Mouse (Mus musculus) adrenal gland, postnatal 10 days (tissue): ENCODE data around the gene Ifitm3. TPM values are rescaled to one million over a fixed set of nuclear protein-coding genes. Genes with fewer than 3 reads are reported as not detected.
"Not testable (repeated sequence)": the region's sequence is repeated elsewhere in the genome, so short reads cannot be mapped to it uniquely, and the experiment has no call there.

Source experiments
- DNase-seq: peaks from one replicate; pipeline ENCODE4 v3.0.0; 2021; ENCODE audit warnings: mixed read lengths
- total RNA-seq, 2 experiments: library from RNA; stranded (reverse); gene quantifications; 2 replicates each; pipeline ENCODE4 v1.2.3; 2021

Ifitm3 gene
- total RNA-seq, 2 experiments from 2014 or later, result 131 to 136 TPM

DNA sequence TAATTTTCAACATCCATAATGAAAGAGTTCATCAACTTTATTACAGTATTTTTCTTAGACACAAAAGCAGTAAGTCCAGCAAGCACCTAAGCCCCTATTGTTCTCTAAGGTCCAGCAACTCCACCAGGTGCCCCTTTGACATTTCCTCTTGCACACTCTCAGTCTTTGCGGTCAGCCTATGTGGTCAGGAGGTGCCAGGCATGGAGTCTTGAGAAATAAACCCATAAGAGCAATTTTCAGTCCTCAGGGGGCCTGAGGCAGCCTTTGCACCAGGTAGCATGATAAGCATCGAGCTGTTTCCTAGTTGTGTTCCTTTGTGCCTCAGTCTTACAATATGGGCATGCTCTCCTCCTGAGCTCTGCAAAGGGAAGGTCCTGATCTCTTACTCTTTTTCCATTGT lies 26.1 kb upstream of the Ifitm3 start:
- DNase-seq, result not testable (repeated sequence)

- no peak for DNase-seq
Measured at GRCm38 (mm10) chr7:141032458-141033167, 22.0 kb upstream of the Ifitm3 start.

DNA sequence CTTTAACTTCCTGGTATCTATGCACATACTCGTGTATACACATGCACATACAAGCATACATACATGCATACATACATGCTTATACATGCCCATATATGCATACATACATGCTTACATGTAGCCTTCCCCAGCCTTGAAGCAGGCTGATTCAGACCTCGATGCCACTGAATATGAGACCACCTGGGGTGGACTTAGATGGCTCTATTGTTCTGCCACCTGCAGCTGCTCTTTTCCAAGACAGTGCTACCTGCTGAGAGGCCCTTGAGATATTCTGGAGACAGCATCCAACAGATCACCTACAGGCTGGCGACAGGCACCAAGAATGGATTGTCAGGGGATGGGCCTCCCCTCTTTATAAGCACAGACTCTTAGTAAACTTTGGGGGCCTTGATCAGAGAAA lies 19.8 kb upstream of the Ifitm3 start:
- DNase-seq, result no peak

DNA sequence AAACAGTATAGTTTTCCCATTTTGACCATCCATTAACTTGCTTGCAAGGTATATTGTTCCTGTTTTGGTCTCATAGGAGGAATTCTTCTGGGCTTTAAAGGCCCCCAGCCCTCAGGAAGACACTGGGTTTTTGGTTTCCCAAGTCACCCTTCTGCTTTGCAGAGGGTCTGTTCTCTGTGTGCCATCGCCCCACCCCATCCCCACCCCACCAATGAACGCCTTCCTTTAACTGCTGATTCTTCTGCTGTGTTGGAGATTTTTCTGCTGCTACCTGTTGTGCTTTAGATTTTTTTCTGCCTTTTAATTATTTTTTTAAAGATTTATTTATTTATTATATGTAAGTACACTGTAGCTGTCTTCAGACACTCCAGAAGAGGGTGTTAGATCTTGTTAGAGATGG lies 18.3 kb upstream of the Ifitm3 start, which contains the start of gene Gm17387:
Gm17387 (plus strand) TSS at position 301 of the 400 bp plus-strand sequence.
- DNase-seq, result no peak

DNA sequence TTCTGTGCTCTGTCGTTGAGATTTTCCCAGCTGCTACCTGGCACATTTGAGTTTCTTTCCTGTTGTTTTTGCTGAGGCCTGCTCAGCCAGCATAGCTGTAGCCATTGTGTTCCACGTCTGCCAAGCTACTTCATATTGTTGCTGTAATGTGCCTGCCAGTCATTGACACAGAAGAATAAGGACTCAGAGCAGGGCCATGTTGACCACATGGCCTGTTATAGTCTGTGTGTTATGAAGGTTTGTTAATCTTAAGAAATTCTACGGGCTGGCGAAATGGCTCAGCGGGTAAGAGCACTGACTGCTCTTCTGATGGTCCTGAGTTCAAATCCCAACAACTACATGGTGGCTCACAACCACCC lies 16.1 kb upstream of the Ifitm3 start:
- no peak for DNase-seq

- DNase-seq, result no peak
Measured at GRCm38 (mm10) chr7:141026097-141026739, 15.6 kb upstream of the Ifitm3 start.

- DNase-seq, result no peak
Measured at GRCm38 (mm10) chr7:141024865-141025838, 14.6 kb upstream of the Ifitm3 start.

DNA sequence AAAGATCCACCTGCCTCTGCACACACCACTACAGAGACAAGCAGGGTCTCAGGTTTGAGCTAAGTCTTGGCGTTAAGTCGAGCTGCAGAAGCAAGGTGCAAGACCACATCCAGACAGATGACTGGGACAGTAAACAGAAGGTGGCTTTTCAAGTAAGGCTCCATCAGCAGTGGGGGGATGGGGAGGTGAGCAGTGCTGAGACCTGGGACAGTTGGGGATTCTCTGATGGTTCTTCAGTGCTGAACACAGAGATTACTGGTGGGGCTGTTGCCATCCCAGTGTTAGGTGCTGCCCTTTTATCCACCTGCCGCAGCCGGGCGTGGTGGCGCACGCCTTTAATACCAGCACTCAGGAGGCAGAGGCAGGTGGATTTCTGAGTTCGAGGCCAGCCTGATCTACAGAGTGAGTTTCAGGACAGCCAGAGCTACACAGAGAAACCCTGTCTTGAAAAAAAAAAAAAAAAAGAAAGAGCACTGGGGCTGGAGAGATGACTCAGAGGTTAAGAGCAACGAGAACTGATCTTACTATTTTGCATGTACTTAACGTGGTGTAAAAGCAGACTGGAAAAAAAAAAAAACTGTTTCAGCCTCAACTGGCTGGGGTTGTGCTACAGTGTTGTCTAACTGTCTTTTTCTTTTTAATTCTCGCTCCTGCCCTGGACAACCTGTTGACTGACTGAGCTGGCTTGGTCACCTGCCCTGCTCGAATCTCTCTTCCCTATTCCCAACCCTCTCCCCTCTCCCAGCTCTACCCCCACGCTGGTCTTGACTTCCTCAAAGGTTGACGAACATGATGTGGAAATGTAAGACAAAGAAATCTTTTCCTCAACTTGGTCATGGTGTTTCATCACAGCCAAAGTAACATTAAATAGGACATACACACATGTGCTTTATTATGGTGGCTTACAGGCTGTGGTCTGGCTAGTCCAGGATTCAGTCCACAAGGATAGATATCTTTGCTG lies 11.2 kb upstream of the Ifitm3 start:
- DNase-seq, result no peak

- DNase-seq, result no peak
Measured at GRCm38 (mm10) chr7:141019028-141019427, 8.5 kb upstream of the Ifitm3 start.

DNA sequence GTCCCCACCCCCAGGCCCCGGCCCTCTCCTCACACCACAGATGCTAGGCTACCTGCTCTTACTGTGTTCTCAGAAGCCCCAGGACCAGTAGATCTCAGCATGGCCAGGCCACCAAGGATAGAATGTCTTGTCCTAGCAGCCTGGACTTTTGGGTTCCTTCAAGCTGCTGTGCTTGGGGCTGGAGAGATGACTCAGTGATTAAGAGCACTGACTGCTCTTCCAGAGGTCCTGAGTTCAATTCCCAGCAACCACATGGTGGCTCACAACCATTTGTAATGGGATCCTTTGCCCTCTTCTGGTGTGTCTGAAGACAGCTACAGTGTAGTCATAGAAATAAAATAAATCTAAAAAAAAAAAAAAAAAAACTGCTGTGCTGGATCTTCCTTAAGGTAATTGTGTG lies 7.3 kb upstream of the Ifitm3 start, which contains the start of gene Ifitm6:
Ifitm6 (minus strand) TSS at position 101 of the 400 bp plus-strand sequence.
- not testable (repeated sequence) for DNase-seq

DNA sequence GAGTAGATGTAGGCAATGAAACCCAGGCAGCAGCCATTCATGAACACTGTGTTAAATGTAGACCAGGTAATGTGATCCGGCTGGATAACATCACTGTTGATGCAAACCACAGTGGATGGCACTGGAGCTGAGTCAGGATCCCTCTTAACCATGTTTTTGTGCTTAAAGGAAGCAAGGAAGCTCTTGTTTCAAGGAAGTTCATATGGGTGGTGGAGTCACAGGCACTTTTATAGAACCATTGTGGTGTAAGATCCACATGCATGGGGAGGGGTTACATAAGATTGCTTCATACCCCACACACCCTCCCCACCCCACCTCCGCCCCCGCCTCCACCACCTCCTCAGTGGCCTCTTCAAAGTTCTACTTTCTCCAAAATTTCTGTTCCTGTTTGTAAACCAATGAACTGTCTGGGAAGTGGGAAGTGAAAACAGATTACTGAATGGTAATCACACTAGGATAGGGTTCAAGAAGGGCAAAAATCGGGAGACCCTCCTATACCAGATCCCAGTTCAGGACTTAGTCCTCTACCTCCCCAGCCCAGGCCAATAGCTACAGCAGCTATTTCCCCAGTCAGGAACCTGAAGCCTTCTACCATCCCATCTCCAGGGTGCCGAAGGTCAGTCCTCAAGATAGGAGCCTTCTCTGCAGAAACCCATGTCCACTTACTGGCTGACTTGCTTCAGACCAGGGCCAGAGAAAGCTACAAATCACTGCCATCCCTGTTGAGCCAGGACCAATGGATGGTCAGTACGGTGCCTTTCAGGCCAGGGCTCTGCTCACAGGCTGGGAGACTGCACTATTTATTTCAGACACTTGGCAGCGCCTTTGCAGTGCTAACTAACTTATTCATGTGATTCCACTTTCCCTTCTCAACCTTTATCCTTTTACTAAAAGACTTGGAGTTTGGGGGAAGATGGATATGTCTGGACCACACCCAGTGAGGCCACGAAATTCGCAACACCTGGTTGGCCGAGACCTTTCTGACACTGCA lies 6.4 kb upstream of the Ifitm3 start:
- DNase-seq, result no peak

DNA sequence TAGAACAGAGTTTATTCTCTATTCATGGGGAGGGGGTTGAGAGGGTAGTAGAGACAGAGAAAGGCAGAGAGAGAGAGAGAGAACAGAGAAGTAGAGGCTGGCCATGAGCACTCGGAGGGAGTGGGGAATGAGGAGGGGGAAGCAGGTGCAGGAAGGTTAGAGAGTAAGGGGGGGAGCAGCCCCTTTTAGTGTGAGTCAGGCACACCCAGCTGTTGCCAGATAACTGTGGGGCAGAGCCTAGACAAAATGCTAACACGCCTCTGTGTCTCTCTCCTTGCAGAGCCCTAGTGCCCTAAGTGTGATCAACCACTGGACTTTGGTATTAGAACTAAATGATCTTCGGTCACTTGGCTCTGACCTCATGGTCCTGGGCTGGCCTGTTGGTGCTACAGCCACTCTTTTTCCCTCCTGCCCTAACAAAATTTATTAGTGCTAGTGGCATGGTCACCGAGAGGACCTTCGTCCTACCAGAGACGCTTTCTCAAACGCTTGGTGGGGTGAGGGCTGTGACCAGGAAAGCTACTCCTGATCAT lies 734 bp upstream of the Ifitm3 start:
- no peak for DNase-seq

DNA sequence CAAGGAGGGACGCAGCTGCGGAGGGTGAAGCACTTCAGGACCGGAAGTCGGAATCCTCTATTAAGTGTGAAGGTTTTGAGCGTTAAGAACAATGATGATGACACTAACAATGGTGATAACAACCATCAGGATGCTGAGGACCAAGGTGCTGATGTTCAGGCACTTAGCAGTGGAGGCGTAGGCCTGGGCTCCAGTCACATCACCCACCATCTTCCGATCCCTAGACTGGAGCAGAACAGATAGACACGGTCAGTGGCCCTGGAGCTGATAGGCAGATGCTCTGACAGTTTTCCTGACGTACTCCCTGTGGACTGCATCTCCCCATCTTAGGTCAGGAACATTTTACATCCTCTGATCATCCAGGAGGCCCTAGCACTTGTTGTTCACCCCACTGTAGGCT lies 905 bp downstream of the Ifitm3 start:
- DNase-seq, result no peak

DNA sequence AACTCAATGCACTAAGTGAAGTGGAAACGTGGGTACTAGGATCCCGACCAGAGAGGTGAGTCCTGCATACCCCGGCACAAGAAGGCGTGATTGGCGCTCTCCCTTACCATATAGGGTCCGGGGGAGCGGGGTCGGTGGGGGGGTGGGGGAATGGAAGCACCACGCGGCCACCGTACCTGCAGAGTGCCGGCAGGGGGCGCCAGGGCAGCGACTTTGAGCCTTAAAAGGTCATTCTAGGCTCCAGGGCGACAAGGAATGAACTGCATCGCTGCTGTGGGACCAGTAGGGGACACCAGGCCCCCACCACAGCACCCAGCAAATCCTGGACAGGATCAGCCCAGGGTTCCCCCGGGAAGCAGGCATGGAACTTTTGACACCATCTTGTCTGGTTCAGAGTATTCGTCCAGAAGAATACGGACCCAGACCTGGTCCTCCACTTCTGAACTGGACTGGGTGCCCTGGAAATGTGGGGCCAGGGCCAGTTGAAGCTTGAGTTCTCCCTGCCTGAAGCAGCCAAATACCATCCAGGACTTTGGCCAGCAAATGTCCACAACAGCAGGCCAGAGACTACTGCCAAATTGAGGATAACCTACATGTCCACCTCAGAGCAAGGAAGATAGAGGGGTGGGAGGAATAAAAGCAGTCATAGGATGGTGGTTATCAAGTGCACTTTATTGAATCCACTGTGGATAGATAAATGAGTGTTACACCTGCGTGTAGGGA lies 1.5 kb downstream of the Ifitm3 start:
- DNase-seq, result peak; percentile 89

DNA sequence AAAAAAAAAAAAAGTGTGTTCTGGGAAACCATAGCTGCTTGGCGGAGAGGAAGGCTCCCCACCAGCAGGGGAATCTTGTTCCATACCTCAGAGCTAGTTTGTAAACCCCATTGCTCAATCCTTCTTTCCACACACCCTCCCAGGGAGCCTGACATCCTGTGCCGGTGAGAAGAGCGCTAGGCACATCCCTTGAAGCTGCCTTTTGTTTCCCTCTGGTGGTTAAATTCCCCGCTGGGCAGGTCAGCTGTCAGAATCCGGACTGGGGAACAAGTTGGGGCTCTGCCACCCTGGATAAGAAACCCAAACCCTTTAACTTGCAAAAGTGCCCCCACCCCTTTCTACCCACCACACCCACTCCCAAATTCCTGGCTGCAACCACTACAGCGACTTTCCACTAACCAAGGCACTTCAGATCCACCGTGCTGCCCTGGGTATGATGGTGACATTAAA lies 2.2 kb downstream of the Ifitm3 start:
- peak; percentile 51 for DNase-seq

DNA sequence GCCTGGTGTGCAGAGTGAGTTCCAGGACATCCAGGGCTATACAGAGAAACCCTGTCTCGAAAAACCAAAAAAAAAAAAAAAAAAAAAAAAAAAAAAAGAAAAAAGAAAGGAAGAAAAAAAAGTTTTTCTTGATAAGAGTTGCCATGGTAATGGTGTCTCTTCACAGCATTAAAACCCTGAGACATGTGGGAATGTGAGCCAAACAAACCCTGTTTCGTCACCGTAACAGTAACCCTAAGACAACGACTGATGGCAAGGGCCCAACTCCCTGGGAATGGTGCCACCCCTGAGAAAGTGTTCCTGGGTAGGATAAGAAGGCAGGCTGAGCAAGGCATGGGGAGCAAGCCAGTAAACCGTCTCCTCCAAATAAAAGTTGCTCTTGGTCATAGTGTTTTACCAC lies 3.7 kb downstream of the Ifitm3 start:
- peak; percentile 54 for DNase-seq

DNA sequence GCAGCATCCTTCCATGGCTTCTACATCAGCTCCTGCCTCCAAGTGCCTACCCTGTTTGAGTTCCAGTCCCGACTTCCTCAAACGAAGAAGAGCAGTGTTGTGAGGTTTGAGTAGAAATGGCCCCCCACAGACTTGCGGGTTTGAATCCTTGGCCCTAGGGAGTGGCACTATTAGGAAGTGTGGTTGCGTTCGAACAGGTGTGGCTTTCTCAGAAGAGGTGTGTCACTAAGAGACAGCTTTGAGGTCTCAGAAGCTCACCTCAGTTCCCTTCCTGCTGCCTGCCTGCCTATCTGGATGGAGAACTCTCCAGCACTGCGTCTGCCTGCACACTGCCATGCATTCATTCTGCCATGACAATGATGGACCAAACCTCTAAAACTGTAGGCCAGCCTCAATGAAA lies 4.1 kb downstream of the Ifitm3 start:
- no peak for DNase-seq

- DNase-seq, result no peak
Measured at GRCm38 (mm10) chr7:141003248-141004010, 7.1 kb downstream of the Ifitm3 start.
